Mouse (Mus musculus): ENCODE measurements at regions not wholly inside any gene's neighbourhood (a gene's known extent, or its start where the extent isn't known, plus 50 kb on each side); places are given as distances from the start of the nearest gene placed in this dataset.
A peak's percentile ranks its signal among the peaks of the same experiment; 100 is the strongest.

DNA sequence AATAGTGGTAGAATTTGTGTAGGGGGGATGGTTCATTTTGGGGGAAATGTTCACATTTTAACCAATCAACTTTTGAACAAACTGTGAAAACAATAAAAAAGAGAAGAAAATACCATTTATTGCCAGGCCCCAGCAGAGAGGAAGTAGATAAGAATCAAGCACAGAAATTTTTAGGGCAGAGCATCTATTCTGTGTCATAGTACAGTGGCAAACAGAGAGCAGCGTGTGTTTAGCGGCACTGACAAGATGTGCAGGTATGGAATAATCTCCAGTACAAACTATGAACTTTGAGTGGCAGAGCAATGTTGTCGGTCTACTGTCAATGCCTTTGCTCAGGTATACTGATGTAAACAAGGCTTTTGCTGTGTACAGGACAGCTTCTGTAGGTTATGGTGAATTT lies 99.4 kb upstream of the Bmper start:
- no peaks in the 10 kb centered on the region for H3K9me3 ChIP-seq
- H3K4me3 ChIP-seq = no peak overlapping the region
- no peak for ATAC-seq (replicated peaks)
- H3K36me3 ChIP-seq = no peaks in the 10 kb centered on the region
- WGBS = 96% methylated on average over 3 of the region's 3 CpGs
- no peaks in the 10 kb centered on the region for H3K27me3 ChIP-seq
- H3K27ac ChIP-seq (replicated peaks) = no peak overlapping the region
- H3K9ac ChIP-seq (replicated peaks) = no peak overlapping the region
- H3K4me2 ChIP-seq (replicated peaks) = no peak overlapping the region
- peaks cover 21% of the 10 kb centered on the region for H3K4me1 ChIP-seq

DNA sequence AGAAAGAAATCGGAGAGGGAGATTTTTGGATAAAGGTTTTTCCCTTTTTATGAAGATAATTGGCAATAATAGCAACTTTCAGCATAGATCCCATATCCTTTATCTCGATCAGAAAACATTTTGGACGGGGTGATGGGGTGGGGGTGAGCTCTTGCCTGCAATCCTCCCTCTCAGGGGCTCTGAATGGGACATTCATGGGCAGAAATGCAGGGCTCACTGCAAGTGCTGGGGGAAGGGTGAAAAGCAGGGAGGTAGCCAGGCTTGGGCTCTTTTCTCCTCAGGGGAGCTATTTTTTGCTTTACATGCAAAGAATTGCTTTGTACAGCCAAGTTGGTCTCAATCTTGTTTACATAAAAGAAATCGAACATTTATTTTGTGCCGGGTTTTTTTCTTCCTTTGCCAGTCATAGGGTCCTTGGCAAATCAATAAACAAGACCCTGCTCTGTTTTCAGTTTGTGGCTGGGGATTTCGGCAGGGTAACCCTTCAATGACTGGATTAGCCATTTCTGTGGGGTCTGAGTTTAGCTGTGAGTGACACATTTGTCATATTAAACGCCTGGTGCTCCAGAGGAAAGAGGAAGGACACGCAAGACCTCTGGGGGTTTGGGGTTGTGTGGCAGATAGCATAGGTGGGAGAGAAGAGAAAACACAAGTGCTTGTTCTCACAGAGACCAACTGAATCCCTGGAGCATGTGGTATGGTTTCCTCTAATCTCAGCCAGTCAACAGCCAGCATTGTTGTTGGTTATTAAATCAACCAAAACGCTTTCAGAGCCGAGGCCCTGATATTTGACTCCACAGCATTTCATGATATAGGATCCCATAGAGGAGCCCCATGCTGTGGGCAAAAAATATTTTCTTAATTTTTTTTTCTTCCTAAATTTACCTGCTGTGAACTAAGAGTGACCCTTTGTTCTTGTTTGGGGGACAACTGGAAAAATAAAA lies 96.8 kb upstream of the Bmper start:
- Histone ChIP-seq H3K9ac (replicated peaks) (no peak overlapping the region), H3K4me3 (no peak overlapping the region), H3K27ac (replicated peaks) (no peak overlapping the region), H3K4me1 (peaks cover 21% of the 10 kb centered on the region), H3K27me3 (no peaks in the 10 kb centered on the region), H3K4me2 (replicated peaks) (no peak overlapping the region), H3K9me3 (no peaks in the 10 kb centered on the region), H3K36me3 (no peaks in the 10 kb centered on the region)
- 28% methylated on average over 10 of the region's 10 CpGs for WGBS
- peak; percentile 60; the same call in 1 of the 2 replicates for ATAC-seq (replicated peaks)

DNA sequence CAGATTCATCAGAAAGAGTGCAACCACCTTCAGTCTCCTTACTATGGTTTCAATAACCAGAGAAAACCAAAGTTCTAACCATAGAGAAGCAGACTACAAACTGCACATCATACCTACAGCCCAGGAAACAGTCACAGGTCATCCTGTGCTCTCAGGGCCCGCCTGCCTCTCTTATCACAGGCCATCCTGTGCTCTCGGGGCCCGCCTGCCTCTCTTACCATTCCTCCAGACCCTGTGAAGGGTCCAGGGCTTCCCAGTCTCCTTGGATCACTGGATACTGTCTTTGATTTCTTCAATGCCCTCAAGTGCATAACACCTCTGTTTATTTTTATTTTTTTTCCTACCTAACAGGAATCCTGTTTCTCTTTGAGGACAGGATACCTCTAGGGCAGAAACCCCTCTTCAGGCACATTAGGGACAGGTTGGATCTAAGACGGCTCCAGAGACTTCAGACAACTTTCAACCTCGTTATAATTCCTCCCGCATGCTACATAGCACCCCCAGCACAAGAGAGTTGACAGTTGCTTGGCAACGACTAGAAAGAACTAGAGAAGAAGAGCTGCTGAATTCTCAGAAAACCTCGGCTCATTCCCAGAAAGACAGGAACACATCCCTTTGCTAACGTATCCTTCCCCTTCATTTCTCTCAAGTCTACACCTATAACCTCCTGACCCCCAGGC lies 95.4 kb upstream of the Bmper start:
- ATAC-seq (replicated peaks) = peak; percentile 76
- no peak overlapping the region for H3K4me2 ChIP-seq (replicated peaks)
- no peak overlapping the region for H3K9ac ChIP-seq (replicated peaks)
- 24% methylated on average over 9 of the region's 9 CpGs for WGBS
- no peak overlapping the region for H3K4me3 ChIP-seq
- no peaks in the 10 kb centered on the region for H3K36me3 ChIP-seq
- peaks cover 21% of the 10 kb centered on the region for H3K4me1 ChIP-seq
- no peaks in the 10 kb centered on the region for H3K27me3 ChIP-seq
- no peaks in the 10 kb centered on the region for H3K9me3 ChIP-seq
- H3K27ac ChIP-seq (replicated peaks) = peak overlapping the region; percentile 37; the same call in 1 of the 2 replicates

DNA sequence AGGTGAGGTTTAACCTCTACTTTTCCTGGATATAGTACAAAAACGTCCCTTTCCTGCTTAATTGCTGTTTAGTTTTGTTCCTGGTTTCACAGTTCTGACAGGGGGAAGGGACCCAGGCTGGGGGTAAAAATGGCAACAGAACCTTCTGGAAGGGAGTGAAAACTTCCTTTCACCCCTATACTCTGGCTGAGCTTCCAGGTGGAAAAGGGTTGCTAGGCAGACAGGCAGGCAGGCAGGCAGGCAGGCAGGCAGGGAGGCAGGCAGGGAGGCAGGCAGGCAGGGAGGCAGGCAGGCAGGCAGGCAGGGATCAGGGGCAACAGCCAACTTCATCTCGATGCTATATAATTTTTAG lies 94.9 kb upstream of the Bmper start:
- 57% methylated on average over 2 of the region's 2 CpGs for WGBS
- no peak overlapping the region for H3K4me2 ChIP-seq (replicated peaks)
- no peak overlapping the region for H3K4me3 ChIP-seq
- H3K36me3 ChIP-seq = no peaks in the 10 kb centered on the region
- ATAC-seq (replicated peaks) = peak; percentile 37; the same call in 1 of the 2 replicates
- H3K9ac ChIP-seq (replicated peaks) = no peak overlapping the region
- no peaks in the 10 kb centered on the region for H3K9me3 ChIP-seq
- peaks cover 21% of the 10 kb centered on the region for H3K4me1 ChIP-seq
- peak overlapping the region; percentile 31; the same call in 1 of the 2 replicates for H3K27ac ChIP-seq (replicated peaks)
- no peaks in the 10 kb centered on the region for H3K27me3 ChIP-seq

DNA sequence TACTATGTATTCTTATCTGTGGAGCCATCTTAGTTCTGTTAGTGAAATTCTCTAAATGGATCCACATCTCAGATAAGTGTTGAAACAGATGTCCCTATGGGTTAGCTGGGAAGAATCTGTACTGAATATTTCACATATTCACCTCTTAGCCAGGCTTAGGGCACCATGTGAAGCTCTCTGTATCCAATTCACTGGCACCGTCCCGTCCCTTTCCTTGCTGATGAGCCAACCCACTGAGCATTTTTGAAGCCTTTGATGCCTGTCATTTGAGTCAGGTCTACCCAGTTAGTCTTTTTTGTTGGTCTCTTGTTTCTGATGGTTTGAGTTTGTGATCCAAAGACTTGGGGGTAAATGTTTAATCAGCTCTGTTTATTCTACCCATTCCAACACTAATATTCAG lies 88.9 kb upstream of the Bmper start:
- Histone ChIP-seq H3K36me3 (no peaks in the 10 kb centered on the region), H3K4me3 (no peak overlapping the region), H3K9me3 (no peaks in the 10 kb centered on the region), H3K9ac (replicated peaks) (no peak overlapping the region), H3K27ac (replicated peaks) (no peak overlapping the region), H3K27me3 (no peaks in the 10 kb centered on the region), H3K4me1 (no peaks in the 10 kb centered on the region), H3K4me2 (replicated peaks) (no peak overlapping the region)
- ATAC-seq (replicated peaks) = no peak
- WGBS = 85% methylated on average over 2 of the region's 2 CpGs

DNA sequence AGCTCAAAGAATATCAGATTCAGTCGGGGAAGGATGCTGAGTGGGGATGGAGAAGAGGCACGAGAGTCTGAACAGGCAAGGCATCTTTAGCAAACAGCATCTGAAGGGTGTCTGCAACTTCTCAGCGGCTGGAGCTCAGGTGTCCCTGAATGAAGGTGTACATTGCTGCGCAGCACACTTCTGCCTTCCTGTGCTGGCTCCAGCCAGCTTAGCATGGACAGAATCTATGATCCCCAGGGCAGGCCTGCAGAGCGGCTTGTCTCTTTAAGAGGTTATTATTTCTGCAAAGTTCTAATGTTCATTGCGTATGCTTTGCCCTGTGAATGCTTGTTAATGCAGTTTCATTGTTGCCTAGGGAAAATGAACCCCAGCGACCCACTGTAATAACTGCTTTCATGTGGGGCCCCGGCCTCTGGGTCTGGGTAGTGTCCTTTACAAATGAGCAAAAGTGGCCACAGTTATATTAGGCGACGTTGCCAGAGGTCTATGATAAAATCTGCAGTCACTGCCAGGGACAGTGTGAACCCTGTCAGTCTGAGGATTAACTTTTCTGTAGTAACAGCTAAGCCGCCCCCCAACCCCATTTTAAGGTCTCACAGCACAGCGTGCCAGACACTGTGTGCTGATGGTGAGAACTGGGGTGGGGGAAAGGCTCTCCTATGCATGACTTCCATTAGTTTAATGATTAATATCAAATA lies 88.3 kb upstream of the Bmper start:
- no peaks in the 10 kb centered on the region for H3K4me1 ChIP-seq
- ATAC-seq (replicated peaks) = no peak
- H3K36me3 ChIP-seq = no peaks in the 10 kb centered on the region
- H3K27ac ChIP-seq (replicated peaks) = no peak overlapping the region
- H3K9me3 ChIP-seq = no peaks in the 10 kb centered on the region
- H3K27me3 ChIP-seq = no peaks in the 10 kb centered on the region
- no peak overlapping the region for H3K9ac ChIP-seq (replicated peaks)
- no peak overlapping the region for H3K4me2 ChIP-seq (replicated peaks)
- WGBS = 71% methylated on average over 12 of the region's 12 CpGs
- no peak overlapping the region for H3K4me3 ChIP-seq

DNA sequence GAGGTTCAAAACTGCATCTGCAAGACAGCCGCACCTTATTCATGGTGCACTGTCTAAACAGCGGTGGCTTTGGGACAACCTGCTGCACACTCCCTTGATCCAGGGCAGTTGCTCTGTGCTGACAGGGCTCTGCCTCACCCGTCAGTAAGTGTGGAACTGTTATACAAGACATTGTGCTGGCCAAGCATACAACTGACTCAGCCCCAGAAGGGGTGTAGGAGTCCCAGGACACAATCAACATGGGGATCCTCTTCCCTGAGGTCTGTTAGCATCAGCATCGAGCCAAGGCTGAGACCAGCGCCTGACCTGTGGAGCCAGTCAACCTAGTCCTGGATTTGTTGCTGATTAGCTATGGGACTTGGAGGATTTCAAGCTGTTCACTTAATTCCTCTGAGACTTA lies 86.4 kb upstream of the Bmper start:
- ATAC-seq (replicated peaks) = no peak
- no peaks in the 10 kb centered on the region for H3K4me1 ChIP-seq
- no peaks in the 10 kb centered on the region for H3K36me3 ChIP-seq
- WGBS = 95% methylated on average over 5 of the region's 5 CpGs
- no peaks in the 10 kb centered on the region for H3K9me3 ChIP-seq
- H3K27me3 ChIP-seq = no peaks in the 10 kb centered on the region
- H3K27ac ChIP-seq (replicated peaks) = no peak overlapping the region
- H3K4me2 ChIP-seq (replicated peaks) = no peak overlapping the region
- no peak overlapping the region for H3K4me3 ChIP-seq
- no peak overlapping the region for H3K9ac ChIP-seq (replicated peaks)

DNA sequence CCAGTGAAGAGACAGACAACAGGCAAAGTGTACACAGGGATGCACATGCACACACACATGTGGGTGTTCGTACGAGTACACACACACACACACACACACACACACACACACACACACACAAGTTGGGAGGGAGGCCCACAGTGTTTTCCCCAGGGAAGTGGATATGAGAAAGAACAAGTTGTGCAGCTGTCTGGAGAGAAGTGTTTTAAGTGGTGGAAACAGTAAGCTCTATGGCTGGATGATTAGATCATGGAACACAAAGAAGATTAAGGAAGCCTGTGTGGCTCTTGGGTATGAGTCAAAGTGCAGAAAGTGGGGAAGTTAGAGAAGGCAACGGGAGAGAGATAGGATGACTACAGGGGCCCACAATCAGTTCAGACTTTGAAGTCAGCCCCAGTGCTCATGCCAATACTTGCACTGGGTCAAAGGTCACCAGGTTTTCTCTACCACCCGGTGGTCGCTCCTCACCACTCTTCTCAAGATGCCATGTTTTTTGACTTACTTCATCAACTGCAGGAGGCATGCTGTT lies 85.1 kb upstream of the Bmper start:
- H3K4me2 ChIP-seq (replicated peaks) = no peak overlapping the region

DNA sequence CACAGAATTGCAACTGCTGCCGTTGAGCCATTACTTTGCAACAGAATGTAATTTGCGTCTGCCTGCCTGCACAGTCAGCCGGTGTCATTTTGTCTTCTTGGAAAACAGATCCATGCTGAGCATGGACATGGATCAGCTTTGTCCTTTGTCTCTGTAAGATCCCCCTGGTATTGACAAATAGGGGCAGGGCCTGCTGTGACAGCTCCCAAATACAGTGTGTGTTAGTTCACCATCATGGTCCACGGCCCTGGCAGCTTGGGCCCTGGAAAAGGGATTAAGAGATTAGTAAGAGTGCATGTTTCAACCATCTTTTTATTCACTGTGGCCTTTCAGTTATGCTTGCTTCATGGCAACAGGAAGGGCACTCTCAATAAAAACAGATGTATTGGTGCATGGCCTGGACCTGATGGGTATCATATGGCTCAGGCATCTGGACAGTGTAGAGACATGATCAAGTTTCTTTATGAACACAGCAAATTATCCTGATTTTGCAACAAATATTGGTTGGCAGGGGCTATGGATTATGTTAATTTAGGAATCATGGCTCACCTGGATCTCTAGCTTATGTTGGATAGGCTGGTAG lies 83.2 kb upstream of the Bmper start:
- H3K27ac ChIP-seq (replicated peaks) = no peak overlapping the region
- 26% methylated on average over 4 of the region's 4 CpGs for WGBS
- H3K36me3 ChIP-seq = no peaks in the 10 kb centered on the region
- no peaks in the 10 kb centered on the region for H3K27me3 ChIP-seq
- H3K9me3 ChIP-seq = no peaks in the 10 kb centered on the region
- no peak overlapping the region for H3K4me2 ChIP-seq (replicated peaks)
- H3K9ac ChIP-seq (replicated peaks) = no peak overlapping the region
- no peaks in the 10 kb centered on the region for H3K4me1 ChIP-seq
- no peak for ATAC-seq (replicated peaks)
- H3K4me3 ChIP-seq = no peak overlapping the region

More for the DNA sequence above, 85.1 kb upstream of the Bmper start:
- H3K27me3 ChIP-seq = no peaks in the 10 kb centered on the region
- no peaks in the 10 kb centered on the region for H3K9me3 ChIP-seq
- 77% methylated on average over 5 of the region's 5 CpGs for WGBS
- no peaks in the 10 kb centered on the region for H3K4me1 ChIP-seq
- no peak overlapping the region for H3K4me3 ChIP-seq
- H3K9ac ChIP-seq (replicated peaks) = no peak overlapping the region
- no peaks in the 10 kb centered on the region for H3K36me3 ChIP-seq
- no peak overlapping the region for H3K27ac ChIP-seq (replicated peaks)
- no peak for ATAC-seq (replicated peaks)

DNA sequence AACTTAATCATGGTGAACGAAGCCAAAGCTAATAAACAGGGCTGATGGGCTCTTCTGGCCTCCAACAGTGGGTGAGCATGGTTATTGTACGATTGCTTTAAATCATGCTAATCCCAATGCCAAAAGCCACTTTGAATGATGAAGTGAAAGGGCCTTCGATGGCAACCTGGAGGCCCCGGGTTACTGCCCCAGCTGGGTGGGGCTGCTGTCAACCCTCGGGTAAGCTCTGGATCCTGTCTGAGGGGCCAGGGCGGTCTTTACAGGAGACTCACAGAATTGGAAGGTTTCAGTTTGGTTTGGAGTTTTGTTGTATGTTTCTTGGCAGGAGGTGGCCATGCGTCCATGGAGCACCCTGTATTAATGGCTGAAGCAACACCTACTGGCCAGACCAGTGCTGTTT lies 78.6 kb upstream of the Bmper start:
- H3K4me1 ChIP-seq = no peaks in the 10 kb centered on the region
- no peak overlapping the region for H3K4me2 ChIP-seq (replicated peaks)
- H3K9ac ChIP-seq (replicated peaks) = no peak overlapping the region
- no peak overlapping the region for H3K27ac ChIP-seq (replicated peaks)
- no peaks in the 10 kb centered on the region for H3K36me3 ChIP-seq
- H3K4me3 ChIP-seq = no peak overlapping the region
- 80% methylated on average over 7 of the region's 7 CpGs for WGBS
- ATAC-seq (replicated peaks) = no peak
- H3K9me3 ChIP-seq = no peaks in the 10 kb centered on the region
- no peaks in the 10 kb centered on the region for H3K27me3 ChIP-seq

DNA sequence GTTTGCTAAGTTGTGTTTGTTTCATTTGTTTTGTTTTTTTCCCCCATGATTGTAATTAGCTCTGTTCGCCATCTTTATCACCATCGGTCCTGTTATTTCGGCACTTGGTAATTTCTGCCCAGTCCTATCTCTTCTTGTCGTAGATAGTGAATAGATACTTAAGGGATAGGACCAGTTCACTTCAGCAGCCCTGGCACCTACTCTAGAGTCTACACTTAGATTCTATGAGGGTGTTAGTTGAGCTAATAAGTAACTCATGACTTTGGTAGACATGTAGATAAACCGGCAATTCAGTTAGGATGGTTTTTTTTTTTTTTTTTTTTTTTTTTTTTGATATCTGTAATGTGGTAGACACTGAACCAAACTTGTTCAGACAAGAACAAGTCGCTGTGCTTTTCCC lies 72.5 kb upstream of the Bmper start:
- Histone ChIP-seq H3K36me3 (no peaks in the 10 kb centered on the region), H3K27me3 (no peaks in the 10 kb centered on the region), H3K9me3 (no peaks in the 10 kb centered on the region), H3K27ac (replicated peaks) (no peak overlapping the region), H3K4me1 (no peaks in the 10 kb centered on the region), H3K4me2 (replicated peaks) (no peak overlapping the region), H3K4me3 (no peak overlapping the region), H3K9ac (replicated peaks) (no peak overlapping the region)
- WGBS = 94% methylated on average over 6 of the region's 6 CpGs
- ATAC-seq (replicated peaks) = no peak

DNA sequence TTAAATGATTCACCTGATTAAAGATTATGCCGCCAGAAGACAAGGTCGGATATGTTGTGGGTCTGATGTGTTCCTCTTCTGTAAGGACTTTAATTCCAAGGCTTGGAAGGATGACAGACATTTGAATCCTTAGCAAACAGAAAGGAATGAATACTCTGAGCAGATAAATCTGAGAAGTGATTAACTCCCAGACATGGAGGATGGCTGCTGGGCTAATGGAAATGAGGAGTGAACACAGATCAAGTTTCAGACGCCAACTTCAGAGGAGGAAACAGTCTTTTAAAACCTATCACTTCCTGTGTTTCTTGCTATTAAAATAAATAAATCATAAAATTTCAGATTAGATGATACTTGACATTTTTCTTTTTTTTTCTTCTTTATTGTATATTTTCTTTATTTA lies 72.0 kb upstream of the Bmper start:
- H3K4me3 ChIP-seq = no peak overlapping the region
- H3K4me1 ChIP-seq = no peaks in the 10 kb centered on the region
- H3K9me3 ChIP-seq = no peaks in the 10 kb centered on the region
- no peaks in the 10 kb centered on the region for H3K36me3 ChIP-seq
- no peak for ATAC-seq (replicated peaks)
- H3K4me2 ChIP-seq (replicated peaks) = no peak overlapping the region
- no peak overlapping the region for H3K27ac ChIP-seq (replicated peaks)
- no peak overlapping the region for H3K9ac ChIP-seq (replicated peaks)
- 80% methylated on average over 3 of the region's 3 CpGs for WGBS
- H3K27me3 ChIP-seq = no peaks in the 10 kb centered on the region

Data from forebrain, embryonic 15.5 days (tissue).